Mouse (Mus musculus) adrenal gland, adult 2 months (tissue): ENCODE measurements around the gene Cyb561d1. TPM values are rescaled to one million over a fixed set of nuclear protein-coding genes. Genes with fewer than 3 reads are reported as not detected.

ENCODE experiments used
- DNase-seq: peaks from one replicate; pipeline ENCODE4 v3.0.0; 2021
- polyA plus RNA-seq: library from polyadenylated mRNA; depleted of rRNA; stranded (reverse); fragments of >200 nt; gene quantifications from 2 replicates; pipeline ENCODE4 v1.2.3, GENCODE M21; 2012
- total RNA-seq, 2 experiments: library from RNA; stranded (reverse); gene quantifications; 2 replicates each; pipeline ENCODE4 v1.2.3; 2021

The Cyb561d1 gene
- total and polyA plus RNA-seq, 3 experiments: 6.4 to 8.1 (median 7.9) TPM

DNA sequence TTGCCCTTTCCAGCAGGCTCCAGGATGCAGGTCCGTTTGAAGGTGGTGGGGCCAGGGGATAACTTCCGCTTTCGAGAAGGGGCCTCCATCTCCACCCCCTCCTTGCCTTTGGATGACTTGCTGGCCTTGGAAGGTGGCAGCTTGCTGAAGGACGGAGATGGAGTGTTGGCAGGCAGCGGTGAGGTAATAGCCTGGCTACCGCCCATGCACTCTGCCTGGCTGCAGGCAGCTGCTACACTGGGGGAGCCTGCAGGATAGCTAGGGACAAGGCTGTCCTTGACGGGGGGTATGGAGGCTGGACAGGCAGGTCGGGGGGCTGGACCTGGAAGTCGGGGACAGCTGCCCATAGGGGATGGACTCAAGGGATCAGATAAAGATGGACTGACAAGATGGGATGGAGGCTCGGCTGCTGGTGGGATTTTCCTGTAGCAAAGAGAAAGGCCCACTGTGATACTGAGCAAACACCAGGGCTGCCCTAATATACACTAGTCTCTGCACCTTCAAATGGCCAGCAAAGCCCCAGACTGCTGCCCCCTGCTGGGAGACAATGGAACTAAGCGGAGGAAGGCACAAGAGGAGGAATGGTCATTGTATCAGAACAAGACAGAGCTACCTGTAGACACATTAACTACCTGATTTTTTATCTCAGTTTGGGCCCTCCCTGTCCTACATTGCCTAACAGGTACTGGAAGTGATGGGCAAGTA is 2.8 kb upstream of the Cyb561d1 start:
- peak; percentile 90 for DNase-seq

- no peak for DNase-seq
These were observed 2.2 kb upstream of the Cyb561d1 start for GRCm38 (mm10) chr3:108203212-108203611.

DNA sequence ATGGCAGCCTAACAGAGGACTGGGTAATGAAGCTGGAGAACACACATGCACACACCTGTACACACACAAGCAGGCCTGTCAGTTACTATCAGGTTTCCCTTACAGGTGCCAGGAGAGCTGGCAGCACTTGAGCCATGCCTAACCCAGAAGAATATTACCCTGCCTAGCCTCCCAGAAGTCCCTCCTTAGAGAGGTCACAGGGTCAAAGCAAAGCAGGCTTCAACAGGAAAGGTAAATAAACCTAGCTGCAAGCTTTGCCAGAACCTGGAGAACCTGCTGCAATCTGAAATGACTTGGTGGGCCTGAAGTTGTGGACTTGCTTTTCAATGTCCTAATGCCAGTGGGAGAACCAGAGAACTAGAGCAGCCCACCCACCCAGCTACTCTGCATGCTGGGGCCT is 1.5 kb upstream of the Cyb561d1 start:
- DNase-seq: no peak

GRCm38 (mm10) chr3:108199231-108199630 is 1.8 kb downstream of the Cyb561d1 start:
- no peak for DNase-seq

DNA sequence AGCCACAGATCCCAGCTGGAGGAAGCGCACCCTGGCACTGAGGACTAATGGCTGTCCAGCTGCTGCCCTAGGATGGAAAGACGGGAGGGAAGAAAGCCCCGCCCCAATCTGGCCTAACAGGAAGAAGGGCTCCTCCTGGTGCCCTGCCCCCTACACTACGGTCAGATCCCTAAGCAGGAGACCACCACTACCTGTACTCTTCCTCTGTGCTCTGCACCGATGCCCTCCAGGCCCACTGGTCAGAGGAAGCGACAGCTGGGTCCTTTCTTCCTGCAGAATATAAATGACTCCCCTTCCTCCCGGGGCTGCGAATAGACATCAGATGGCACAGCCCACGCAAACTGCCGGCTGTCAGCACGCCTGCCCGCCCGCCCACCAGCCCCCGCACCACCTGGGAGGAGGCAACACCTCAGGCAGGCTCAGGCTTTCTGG is 3.9 kb downstream of the Cyb561d1 start:
- no peak for DNase-seq

DNA sequence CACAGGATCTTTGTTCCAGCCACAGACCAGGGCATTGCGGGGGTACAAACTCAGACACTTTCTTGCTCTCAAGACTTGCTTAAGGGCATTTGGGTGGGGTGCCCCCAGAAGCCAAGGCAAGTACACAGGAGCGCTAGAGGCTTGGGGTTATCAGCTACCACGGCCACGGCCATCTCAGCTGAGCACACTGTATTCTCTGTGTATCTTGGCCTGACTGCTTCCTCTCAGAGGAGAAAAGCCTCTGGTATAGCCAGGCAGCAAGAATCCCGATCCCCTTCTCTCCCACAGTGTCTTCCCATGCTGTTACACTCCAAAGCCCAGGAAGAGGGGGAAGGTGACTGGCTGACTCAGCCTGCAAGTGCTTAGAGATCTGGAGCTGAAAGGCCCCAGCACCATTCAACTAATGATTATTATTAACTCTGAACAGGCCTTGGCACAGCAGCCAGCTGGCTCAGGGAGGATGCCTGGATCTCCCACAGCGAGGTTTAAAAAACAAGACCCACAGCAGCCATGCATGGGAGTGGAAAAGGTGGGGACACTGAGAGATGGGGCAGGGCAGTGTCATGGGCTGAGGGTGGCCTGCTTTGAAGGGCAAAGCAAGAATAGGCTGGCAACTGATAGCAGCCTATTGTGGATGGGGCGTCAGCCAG is 4.9 kb downstream of the Cyb561d1 start:
- DNase-seq: no peak

DNA sequence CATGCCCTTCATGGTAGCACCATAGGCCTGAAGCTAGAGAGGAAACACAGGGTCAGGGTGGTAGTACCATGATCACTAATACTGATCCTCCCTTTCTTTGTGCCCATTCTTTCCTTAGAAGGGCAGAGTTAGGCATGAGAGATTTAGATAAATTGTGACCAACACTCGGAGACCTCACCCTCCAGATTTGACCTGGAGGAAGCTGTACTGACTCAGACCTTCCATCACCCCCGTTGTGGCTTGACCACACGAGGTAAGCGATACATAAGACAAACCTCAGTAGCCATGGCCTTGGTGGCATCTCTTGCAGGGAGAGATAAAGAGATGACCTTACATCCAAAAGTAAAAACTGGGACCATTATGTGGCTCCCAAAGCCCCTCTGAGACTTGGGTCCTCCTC is 5.7 kb downstream of the Cyb561d1 start:
- DNase-seq: no peak

GRCm38 (mm10) chr3:108193686-108194085 is 7.3 kb downstream of the Cyb561d1 start:
- DNase-seq: no peak

- DNase-seq: no peak
These were observed 11.1 kb downstream of the Cyb561d1 start for GRCm38 (mm10) chr3:108189897-108190296.

- no peak for DNase-seq
These were observed 12.1 kb downstream of the Cyb561d1 start for GRCm38 (mm10) chr3:108188716-108189490.

- no peak for DNase-seq
These were observed 13.8 kb downstream of the Cyb561d1 start for GRCm38 (mm10) chr3:108187111-108187795.

- peak; percentile 84 for DNase-seq
These were observed 14.6 kb downstream of the Cyb561d1 start, which contains the start of gene Amigo1 for GRCm38 (mm10) chr3:108186098-108187047. Gene Amigo1, plus strand, starts transcription at chr3:108186335.

GRCm38 (mm10) chr3:108185460-108186097 is 15.4 kb downstream of the Cyb561d1 start:
- DNase-seq: no peak

GRCm38 (mm10) chr3:108184742-108185141 is 16.3 kb downstream of the Cyb561d1 start:
- DNase-seq: no peak

DNA sequence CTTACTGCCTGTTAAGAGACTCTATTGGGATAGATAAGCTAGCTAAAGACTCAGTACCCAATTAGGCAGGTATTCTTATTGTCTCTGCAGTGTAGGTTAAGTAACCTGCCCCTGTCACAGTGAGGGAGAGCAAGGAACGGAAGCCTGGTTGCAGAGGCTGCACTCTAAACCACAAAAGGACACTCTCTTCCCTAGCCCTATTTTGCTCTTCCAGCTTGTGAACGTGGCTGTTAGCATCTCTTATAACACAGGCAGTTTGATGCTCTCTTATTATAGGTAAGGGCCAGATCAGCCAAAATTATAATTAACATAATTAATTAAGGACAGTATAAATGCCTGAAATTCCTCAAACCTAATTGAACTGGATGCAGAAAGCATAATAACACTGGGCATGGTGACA is 20.5 kb downstream of the Cyb561d1 start:
- DNase-seq: no peak

DNA sequence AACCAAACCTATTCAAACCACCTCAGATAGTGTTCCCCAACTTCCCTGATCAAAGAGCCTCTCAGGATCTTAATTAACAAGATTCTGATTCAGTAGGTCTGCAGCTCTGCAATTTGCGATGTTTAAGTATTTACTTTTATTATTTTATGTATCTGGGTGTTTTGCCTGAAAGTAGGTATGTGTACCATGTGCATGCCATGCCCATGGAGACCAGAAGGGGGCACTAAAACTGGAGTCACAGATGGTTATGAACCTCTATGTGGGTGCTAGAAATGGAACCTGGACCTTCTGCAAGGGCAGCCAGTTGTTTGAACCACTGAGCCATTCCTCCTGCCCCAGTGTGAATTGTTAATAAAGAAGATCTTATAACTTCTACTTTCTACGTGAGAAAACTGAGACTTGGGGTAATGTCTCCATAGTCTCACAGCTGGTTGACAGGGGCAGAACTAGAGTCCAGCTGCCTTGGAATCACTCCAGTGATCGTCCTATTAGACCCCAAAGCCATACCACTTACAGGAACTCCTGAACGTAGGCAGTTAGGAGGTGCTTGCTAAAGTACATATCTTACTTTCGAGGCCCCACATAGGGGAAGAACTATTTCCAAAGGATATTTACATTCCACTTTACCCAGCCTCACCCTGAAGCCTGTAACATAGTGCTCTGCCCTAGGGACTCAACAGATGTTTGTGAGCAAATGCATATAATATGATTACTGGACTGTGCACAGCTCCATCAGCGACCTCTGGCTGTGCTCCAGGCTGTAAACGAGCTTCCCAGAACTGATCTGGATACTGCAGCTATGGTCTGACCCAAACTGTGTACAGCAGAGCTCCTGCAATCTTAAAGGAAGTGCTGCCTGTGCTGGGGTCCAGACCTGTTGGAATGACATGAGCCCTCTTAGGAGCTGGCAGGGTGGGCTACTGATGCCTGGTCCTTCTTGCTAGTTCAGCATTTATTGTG is 22.0 kb downstream of the Cyb561d1 start:
- no peak for DNase-seq

DNA sequence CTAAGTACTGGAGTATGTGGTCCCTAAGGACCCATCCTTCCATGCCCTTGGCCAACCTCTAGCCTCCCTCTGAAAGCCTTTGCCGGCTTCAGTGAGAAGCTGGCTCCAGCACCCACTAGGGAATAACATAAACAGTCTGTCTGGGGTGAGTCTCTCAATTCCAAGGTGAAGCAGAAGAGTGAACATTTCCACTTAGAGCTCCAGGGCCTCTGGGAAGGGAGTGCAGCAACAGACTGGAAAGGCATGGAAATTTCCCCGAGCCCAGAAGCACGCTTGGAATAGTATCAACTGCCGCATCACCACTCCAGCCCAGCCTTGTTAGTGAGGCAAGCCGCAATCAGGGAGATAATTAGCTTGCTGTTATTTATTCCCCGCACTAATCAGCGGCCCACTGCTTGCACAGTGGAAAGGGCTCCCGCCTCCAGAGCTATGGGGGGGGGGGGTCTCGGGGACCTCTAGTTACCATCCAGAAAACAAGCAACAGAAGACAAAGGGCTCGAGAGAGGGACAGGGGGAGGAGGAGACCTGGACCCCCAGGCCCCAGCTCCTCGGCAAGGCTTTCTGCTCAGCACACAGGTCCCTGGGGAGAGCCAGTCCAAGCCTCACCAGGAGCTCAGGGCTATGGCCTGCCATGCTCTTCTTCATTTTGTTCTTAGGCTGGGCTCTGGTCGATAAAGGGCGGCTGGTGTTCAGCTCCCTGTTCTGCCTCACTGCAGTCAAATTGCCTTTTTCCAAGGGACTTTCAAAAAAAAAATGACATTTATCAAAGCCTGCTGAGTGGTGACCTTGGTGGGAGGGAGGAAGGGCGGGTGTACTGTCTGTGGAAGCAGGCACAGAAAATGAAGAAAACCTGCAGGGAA is 26.1 kb downstream of the Cyb561d1 start:
- peak; percentile 79 for DNase-seq

- DNase-seq: no peak
These were observed 31.8 kb downstream of the Cyb561d1 start for GRCm38 (mm10) chr3:108169199-108169598.
